Mouse (Mus musculus) cerebellum, postnatal 25 days (tissue): ENCODE measurements around the gene Xrn2.

Experiments used
- DNase-seq, 2 experiments: peaks; one replicate each; pipeline ENCODE4 v3.0.0; 2021; ENCODE audit warnings: mixed read lengths in 2 of 2

Xrn2 gene

DNA sequence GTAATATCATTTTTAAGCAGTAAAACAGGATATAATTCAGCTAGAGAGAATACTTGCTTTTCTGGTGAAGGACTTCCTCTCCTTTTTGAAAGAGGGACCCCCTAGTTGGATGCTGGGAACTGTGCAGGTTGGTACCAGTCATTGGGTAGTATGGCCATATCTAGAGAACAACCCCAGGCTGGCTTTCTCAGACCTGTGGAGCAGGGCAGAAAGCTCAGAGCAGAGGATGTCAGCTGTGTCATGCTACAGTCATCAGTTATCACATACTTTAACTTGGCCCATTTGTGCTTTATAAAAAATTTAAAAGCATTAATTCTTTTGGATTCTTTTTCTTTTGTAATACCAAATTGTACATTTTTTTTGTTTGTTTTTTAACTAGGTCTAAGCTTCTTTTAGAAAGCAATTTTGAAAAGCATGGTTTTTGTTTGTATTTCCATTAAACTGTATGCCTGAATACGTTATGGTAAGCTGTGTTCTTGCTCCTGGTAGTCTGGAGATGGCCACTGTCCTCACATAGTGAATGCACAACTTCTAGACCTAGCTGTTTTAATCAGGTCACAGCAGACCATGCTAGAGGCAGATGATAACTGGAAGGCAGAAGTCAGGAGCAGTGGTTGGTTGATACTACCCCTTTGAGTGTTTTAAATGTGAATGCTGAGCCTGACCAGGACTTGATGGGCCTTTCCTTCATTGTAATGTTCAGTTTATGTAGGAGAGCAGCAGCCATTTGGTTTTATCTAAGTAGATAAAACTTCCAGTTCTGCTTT lies 54.9 kb downstream of the Xrn2 start:
- no peak for DNase-seq

DNA sequence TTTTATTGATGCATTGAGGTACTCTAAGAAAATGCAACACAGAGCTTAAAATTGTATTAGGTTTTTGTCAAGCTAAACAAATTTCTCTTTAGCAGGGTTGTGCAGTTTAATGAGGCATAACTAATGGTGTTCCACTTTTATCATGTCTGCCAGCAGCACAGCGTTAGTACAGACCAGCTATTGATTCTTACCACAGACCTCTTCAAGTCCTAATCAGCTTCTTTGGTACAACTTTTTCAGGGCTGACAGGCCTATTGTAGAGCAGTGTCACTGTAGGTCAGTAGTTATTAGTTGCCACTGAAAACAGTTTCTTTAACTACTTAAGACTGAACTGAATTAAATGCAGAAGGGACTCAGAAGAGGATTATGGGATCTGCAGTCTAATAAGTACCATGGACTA lies 56.3 kb downstream of the Xrn2 start:
- DNase-seq = no peak

DNA sequence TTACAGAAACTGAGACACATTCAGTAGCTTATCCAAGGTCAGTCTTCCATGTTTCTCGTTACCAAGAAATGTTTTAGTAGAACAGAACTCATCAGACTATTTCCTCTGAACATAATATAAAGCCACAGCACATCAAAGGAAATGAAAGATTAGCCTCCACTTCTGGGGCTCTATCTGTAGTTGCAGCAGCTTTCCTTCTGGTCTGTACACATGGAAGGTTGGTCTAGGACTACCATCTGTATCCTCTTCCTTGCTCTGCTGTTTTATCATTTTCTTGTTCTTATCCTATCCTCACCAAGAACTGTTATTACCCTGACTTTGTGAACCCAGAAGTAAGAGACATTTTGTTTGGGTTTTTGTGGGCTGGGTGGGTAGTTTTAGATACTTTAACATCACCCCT lies 57.5 kb downstream of the Xrn2 start:
- no peak for DNase-seq

GRCm38 (mm10) chr2:147073962-147074361 lies 61.2 kb downstream of the Xrn2 start:
- no peak for DNase-seq

GRCm38 (mm10) chr2:147074399-147074798 lies 61.6 kb downstream of the Xrn2 start:
- DNase-seq = no peak

DNA sequence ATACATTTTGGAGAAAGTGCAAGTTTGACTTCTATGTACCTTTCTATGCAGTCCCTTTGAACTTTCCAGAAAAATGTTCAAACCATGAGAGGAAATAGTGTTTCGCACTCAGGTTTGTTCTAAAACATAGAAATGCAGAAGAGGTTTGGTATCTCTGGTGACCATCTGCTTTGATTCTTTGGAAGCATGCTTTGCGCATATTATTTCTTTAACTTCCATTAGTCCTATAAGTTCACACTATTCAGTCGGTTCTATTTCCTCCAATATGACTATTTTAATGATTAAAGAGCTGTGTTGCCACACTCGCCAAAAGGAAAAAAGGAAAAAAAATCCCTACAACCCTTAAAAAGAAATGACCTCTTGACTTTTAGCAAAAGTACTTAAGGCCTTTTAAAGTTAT lies 69.6 kb downstream of the Xrn2 start:
- DNase-seq = no peak

DNA sequence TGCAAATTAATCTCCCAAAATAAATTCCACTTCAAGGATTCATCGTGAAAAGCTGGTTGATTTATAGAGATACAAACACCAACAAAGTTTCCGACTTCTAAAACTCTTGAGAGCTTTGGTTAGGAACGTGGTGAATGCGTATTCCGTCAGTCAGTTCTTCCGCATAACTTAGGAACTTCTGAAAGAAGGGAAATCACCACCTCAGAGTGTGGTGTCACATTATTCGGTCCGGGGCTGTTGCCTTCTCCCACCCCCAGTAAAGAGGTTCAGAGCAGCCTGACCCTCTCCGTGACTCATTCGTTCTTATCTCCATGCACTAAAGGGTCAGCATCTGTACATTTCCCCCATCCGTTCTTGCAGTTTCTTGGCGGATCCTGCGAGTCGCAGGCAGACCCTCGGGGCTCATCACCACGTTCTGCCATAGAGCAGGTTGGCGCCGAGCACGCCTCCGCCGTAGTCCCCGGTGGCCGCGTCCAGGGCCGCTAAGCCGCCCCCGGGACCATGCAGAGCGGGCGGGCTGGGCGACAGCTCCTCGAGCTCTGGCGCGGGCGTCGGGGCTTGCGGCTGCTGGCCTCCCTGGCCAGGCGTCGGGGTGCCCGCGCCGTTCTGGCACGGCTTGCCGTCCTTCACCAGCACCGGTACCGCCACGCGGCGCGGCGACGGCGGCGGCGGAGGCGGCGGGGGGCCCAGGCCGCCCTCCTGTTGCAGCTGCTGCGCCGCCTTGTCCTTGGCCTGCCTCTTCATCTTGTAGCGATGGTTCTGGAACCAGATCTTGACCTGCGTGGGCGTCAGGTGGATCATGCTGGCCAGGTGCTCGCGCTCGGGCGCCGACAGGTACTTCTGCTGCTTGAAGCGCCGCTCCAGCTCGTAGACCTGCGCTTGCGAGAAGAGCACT lies 70.9 kb downstream of the Xrn2 start:
- peak; percentile 16 to 22 for DNase-seq

GRCm38 (mm10) chr2:147084366-147085071 lies 71.7 kb downstream of the Xrn2 start:
- peak; percentile 10 to 23 for DNase-seq

DNA sequence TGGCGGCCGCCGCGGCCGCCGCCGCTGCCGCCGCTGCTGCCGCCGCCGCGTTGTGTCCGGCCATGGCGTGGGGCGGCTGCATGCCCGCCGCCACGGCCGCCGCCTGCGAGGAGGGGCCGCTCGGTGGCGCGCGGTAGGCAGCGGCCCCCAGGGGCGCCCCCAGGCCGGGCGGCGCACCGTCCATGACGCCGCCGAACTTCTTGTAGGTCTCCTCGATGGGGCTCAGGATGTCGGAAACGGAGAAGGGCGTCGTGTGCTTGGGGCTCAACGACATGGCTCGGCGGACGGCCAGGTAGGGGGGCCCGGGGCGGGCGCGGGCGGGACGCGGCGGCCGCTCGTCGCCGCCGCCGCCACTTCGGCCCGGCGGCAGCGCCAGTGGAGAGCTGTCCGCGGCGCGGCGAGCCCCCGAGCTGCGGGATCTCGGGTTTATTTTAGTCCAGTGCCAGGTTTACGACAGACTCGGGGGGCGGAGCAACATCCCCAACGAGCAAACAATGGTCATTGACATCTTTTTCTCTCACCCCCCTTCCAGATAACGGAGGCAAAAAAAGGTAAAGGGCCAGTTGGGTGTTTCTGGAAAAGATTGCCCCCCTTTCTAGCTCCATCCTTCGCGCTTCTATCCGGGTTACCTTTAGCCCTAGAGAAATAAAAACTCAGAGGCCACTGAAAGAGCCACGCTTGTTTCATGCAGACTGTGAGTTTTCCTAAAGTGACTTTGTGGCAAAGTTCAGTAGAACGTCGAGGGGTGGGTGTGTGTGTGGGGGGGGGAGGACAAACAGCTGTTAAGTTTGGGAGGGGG lies 72.5 kb downstream of the Xrn2 start, which contains the start of gene Nkx2-4:
Gene Nkx2-4 (minus strand): TSS at position 374 of the 799 bp plus-strand sequence.
- DNase-seq = peak in 1 of 2 experiments; percentile 4

- no peak for DNase-seq
Observed at GRCm38 (mm10) chr2:147085937-147086336, 73.1 kb downstream of the Xrn2 start.

DNA sequence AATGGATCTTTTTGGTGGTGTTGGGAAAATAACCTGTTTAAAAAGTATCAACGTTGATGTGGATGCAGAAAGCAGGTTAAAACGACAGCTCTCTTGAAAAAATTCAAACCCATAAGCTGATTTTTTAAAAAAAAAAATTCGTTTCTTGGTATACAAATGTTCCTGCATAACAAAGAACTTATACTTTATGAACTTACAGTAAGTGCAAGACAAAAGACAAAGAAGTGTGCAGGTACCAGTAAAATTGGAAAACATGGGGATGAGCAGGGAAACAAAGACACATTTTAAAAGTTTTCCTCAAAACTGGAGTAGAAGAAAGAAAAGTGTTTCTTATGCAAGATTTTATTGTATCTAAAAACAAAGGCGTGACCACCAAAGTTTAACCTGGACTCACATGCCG lies 73.6 kb downstream of the Xrn2 start:
- DNase-seq = no peak

DNA sequence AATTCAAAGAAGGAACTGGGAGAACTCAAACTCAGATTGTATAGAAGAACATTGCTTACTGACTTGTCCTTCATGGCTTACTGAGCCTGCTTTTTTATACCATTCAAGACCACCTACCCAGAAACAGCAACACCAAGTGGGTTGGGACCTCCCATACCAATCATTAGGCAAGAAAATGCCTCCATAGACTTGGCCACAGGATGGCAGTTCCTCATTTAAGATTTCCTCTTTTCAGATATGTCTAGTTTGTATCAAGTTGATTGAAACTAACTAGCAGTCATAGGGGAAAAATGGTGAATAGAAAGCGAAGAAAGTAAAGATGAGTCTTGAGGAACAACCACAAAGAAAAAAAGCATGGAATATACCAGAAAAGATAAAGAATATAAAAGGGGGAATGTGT lies 106.9 kb downstream of the Xrn2 start:
- DNase-seq = no peak

DNA sequence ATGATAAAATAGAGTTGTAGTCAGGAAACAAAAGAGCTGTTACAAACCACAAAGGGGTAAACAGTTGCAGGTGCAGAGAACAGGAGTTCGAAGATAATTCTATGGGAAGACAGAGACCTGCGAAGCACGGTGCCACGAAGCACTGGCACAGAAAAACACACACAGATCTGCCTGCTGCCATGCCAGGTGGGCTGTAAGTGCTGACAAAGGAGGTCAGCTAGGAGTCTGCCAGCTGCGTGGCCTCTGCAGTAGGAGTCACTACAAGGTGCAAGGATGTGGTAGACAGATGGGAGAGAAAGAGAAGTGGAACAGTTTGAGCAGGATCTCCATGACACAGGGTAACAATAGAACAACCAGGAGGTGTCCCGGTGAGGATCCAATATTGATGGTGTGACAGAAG lies 114.6 kb downstream of the Xrn2 start:
- DNase-seq = no peak
